Mouse (Mus musculus): Measurements from ENCODE around the gene Slc1a3. TPM values are rescaled to one million over a fixed set of nuclear protein-coding genes. Genes with fewer than 3 reads are reported as not detected.

Slc1a3 gene
- 10 to 100 TPM; 10.4 to 18.5 TPM for total RNA-seq (2021)
- long read RNA-seq, experiment 1, full-length matches to known transcripts, result 5 of 5 reads
- long read RNA-seq, experiment 1, partial matches to known transcripts, result 0 of 5 reads
- long read RNA-seq, experiment 1, other reads (novel, unspliced or antisense), result 0 of 5 reads
- long read RNA-seq, experiment 2, full-length matches to known transcripts, result 7 of 10 reads
- long read RNA-seq, experiment 2, partial matches to known transcripts, result 1 of 10 reads
- long read RNA-seq, experiment 2, other reads (novel, unspliced or antisense), result 2 of 10 reads

GRCm38 (mm10) chr15:8710146-8711006 is at the start of gene Slc1a3:
Slc1a3 (minus strand) TSS chr15:8710764.
- DNase-seq, result peak; percentile 59

- no peak for DNase-seq
Observed at GRCm38 (mm10) chr15:8759026-8759425, 48.5 kb upstream of the Slc1a3 start.

- DNase-seq, result no peak
Observed at GRCm38 (mm10) chr15:8756441-8756840, 45.9 kb upstream of the Slc1a3 start.

GRCm38 (mm10) chr15:8749762-8750161 is 39.2 kb upstream of the Slc1a3 start:
- DNase-seq, result no peak

- no peak for DNase-seq
Observed at GRCm38 (mm10) chr15:8748771-8749170, 38.2 kb upstream of the Slc1a3 start.

GRCm38 (mm10) chr15:8741593-8741992 is 31.0 kb upstream of the Slc1a3 start:
- no peak for DNase-seq

GRCm38 (mm10) chr15:8740724-8741123 is 30.2 kb upstream of the Slc1a3 start:
- no peak for DNase-seq

GRCm38 (mm10) chr15:8738156-8738555 is 27.6 kb upstream of the Slc1a3 start:
- peak; percentile 12 for DNase-seq

GRCm38 (mm10) chr15:8734363-8734739 is 23.8 kb upstream of the Slc1a3 start:
- no peak for DNase-seq

- DNase-seq, result no peak
Observed at GRCm38 (mm10) chr15:8733669-8734362, 23.3 kb upstream of the Slc1a3 start.

- no peak for DNase-seq
Observed at GRCm38 (mm10) chr15:8728861-8729260, 18.3 kb upstream of the Slc1a3 start.

GRCm38 (mm10) chr15:8722386-8723100 is 12.0 kb upstream of the Slc1a3 start:
- DNase-seq, result no peak

- no peak for DNase-seq
Observed at GRCm38 (mm10) chr15:8721746-8722145, 11.2 kb upstream of the Slc1a3 start.

- no peak for DNase-seq
Observed at GRCm38 (mm10) chr15:8721005-8721404, 10.4 kb upstream of the Slc1a3 start.

- peak; percentile 51 for DNase-seq
Observed at GRCm38 (mm10) chr15:8718496-8718895, 7.9 kb upstream of the Slc1a3 start.

- no peak for DNase-seq
Observed at GRCm38 (mm10) chr15:8717021-8717571, 6.5 kb upstream of the Slc1a3 start.

GRCm38 (mm10) chr15:8716330-8716964 is 5.9 kb upstream of the Slc1a3 start:
- DNase-seq, result no peak

GRCm38 (mm10) chr15:8715666-8716065 is 5.1 kb upstream of the Slc1a3 start:
- DNase-seq, result no peak

GRCm38 (mm10) chr15:8712433-8712984 is 1.9 kb upstream of the Slc1a3 start:
- no peak for DNase-seq

- peak; percentile 16 for DNase-seq
Observed at GRCm38 (mm10) chr15:8711630-8712310, 1.2 kb upstream of the Slc1a3 start.
